Mouse (Mus musculus) spleen, adult 12 weeks (tissue): ENCODE results near the gene Galp.
A peak's percentile ranks its signal among the peaks of the same experiment; 100 is the strongest.
"Not testable (repeated sequence)": the region's sequence is repeated elsewhere in the genome, so short reads cannot be mapped to it uniquely, and the experiment has no call there.

Source experiments
- DNase-seq: peaks from one replicate; pipeline ENCODE4 v3.0.0; 2022; ENCODE audit warnings: low spot score

The Galp gene

GRCm38 (mm10) chr7:6179013-6179412 is 17.9 kb upstream of the Galp start:
- DNase-seq = no peak

- no peak for DNase-seq
Observed at GRCm38 (mm10) chr7:6182882-6183281, 14.0 kb upstream of the Galp start.

GRCm38 (mm10) chr7:6183802-6184201 is 13.1 kb upstream of the Galp start:
- DNase-seq = no peak

- DNase-seq = no peak
Observed at GRCm38 (mm10) chr7:6184521-6184920, 12.4 kb upstream of the Galp start.

- no peak for DNase-seq
Observed at GRCm38 (mm10) chr7:6185391-6185790, 11.5 kb upstream of the Galp start.

- no peak for DNase-seq
Observed at GRCm38 (mm10) chr7:6186176-6186575, 10.7 kb upstream of the Galp start.

- no peak for DNase-seq
Observed at GRCm38 (mm10) chr7:6186756-6187155, 10.1 kb upstream of the Galp start.

- no peak for DNase-seq
Observed at GRCm38 (mm10) chr7:6189542-6189941, 7.3 kb upstream of the Galp start.

- peak; percentile 51 for DNase-seq
Observed at GRCm38 (mm10) chr7:6191376-6191775, 5.5 kb upstream of the Galp start.

- peak; percentile 27 for DNase-seq
Observed at GRCm38 (mm10) chr7:6194129-6194528, 2.8 kb upstream of the Galp start.

- no peak for DNase-seq
Observed at GRCm38 (mm10) chr7:6195777-6196176, 1.1 kb upstream of the Galp start.

GRCm38 (mm10) chr7:6204200-6204599 is 7.3 kb downstream of the Galp start:
- DNase-seq = no peak

- DNase-seq = no peak
Observed at GRCm38 (mm10) chr7:6213144-6213543, 16.3 kb downstream of the Galp start.

- DNase-seq = not testable (repeated sequence)
Observed at GRCm38 (mm10) chr7:6214691-6215090, 17.8 kb downstream of the Galp start.

- DNase-seq = no peak
Observed at GRCm38 (mm10) chr7:6220147-6220546, 23.3 kb downstream of the Galp start.

- DNase-seq = no peak
Observed at GRCm38 (mm10) chr7:6221978-6222377, 25.1 kb downstream of the Galp start, which contains the start of gene Zscan5b. TSS of gene Zscan5b (plus strand) at chr7:6222278.

GRCm38 (mm10) chr7:6228491-6228890 is 31.6 kb downstream of the Galp start:
- not testable (repeated sequence) for DNase-seq

- DNase-seq = no peak
Observed at GRCm38 (mm10) chr7:6239787-6240186, 42.9 kb downstream of the Galp start.

GRCm38 (mm10) chr7:6240841-6241425 is 44.0 kb downstream of the Galp start:
- DNase-seq = peak; percentile 8

GRCm38 (mm10) chr7:6244361-6245292 is 47.7 kb downstream of the Galp start:
- no peak for DNase-seq

- no peak for DNase-seq
Observed at GRCm38 (mm10) chr7:6252410-6252809, 55.5 kb downstream of the Galp start, which contains the start of gene Epp13. TSS of gene Epp13 (plus strand) at chr7:6252710.

- no peak for DNase-seq
Observed at GRCm38 (mm10) chr7:6254451-6254850, 57.6 kb downstream of the Galp start.

GRCm38 (mm10) chr7:6257386-6257785 is 60.5 kb downstream of the Galp start:
- DNase-seq = no peak
